Comparison of ENCODE assay signal across 17 mouse cellular contexts in the genomic region with DNA sequence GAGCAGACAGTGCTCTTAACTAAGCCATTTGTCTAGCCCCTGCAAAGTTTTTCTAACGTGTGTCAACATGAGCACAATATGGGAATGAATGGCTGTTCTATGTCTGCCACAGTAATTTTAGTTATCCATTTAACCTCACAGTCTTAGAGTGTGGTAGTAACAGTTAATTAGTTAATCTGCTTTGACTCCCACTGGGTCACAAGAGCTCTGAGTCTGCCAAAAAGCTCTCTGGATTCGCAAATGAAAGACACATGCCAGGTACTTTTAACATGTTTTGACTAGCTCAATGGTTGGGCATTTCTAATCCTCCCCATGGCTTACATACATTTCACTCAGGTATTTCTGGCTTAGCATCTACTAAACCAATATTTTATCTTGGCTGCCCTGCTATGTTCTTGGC.
"Had no signal": no experiment of that assay in that cellular context is flagged by ENCODE, and none has a peak within 500 bp of the region (broad histone marks: within the 10 kb centered on the region; RNA-seq: fewer than 3 reads in every experiment).

No protein-coding gene starts in this region.

- H3K4me1 ChIP-seq: limb, embryonic 15.5 days; midbrain, embryonic 13.5 days; stomach, embryonic 15.5 days had no signal

- H3K9ac ChIP-seq: limb, embryonic 15.5 days; liver, embryonic 14.5 days; liver, postnatal 0 days; lung, embryonic 14.5 days; midbrain, embryonic 13.5 days; stomach, embryonic 15.5 days had no signal

- H3K9me3 ChIP-seq: limb, embryonic 15.5 days; midbrain, embryonic 13.5 days; stomach, embryonic 15.5 days had no signal

- H3K27ac ChIP-seq: kidney, postnatal 0 days; layer of hippocampus, adult 2 months; limb, embryonic 15.5 days; liver, embryonic 14.5 days; macrophage; midbrain, embryonic 13.5 days; stomach, embryonic 15.5 days had no signal

- H3K4me3 ChIP-seq: layer of hippocampus, adult 2 months; limb, embryonic 15.5 days; midbrain, embryonic 13.5 days; stomach, embryonic 15.5 days had no signal

- H3K27me3 ChIP-seq: limb, embryonic 15.5 days; midbrain, embryonic 13.5 days; stomach, embryonic 15.5 days had no signal

- H3K4me2 ChIP-seq: limb, embryonic 15.5 days; liver, embryonic 11.5 days; lung, embryonic 14.5 days; midbrain, embryonic 13.5 days; stomach, embryonic 15.5 days had no signal

- ATAC-seq: liver, postnatal 0 days; lung, postnatal 0 days; midbrain, embryonic 13.5 days; midbrain, embryonic 16.5 days had no signal

- H3K36me3 ChIP-seq: limb, embryonic 15.5 days; midbrain, embryonic 13.5 days; stomach, embryonic 15.5 days had no signal

- DNase-seq: kidney, postnatal 25 days; layer of hippocampus, adult 9-11 months; liver, postnatal 0 days; lung, embryonic 14.5 days; right cerebral cortex, postnatal 25 days; spleen, adult 18-20 months; thymus, postnatal 25 days had no signal
